Mouse (Mus musculus) heart, embryonic 15.5 days (tissue): ENCODE results near the gene Terf2ip. TPM values are rescaled to one million over a fixed set of nuclear protein-coding genes. Genes with fewer than 3 reads are reported as not detected.

Experiments used
- ATAC-seq: fragments of 200-750 bp; cut with Nextera tagmentation; replicated peaks from 2 replicates; pipeline ENCODE4 v1.8.0; 2017; ENCODE audit warnings: low read depth, moderate TSS enrichment; ENCODE audit not compliant: insufficient number of reproducible peaks, insufficient read depth, low FRiP score
- H3K27ac ChIP-seq: fragments of 300-500 bp; sonication (generic); 2 replicates; pipeline ENCODE4 v1.5.1; 2015; ENCODE audit warnings: mild to moderate bottlenecking, inconsistent platforms
- H3K27me3 ChIP-seq: fragments of 300-500 bp; sonication (generic); 2 replicates; pipeline ENCODE4 v1.6.1; 2015; ENCODE audit warnings: inconsistent platforms
- H3K36me3 ChIP-seq: fragments of 300-500 bp; sonication (generic); 2 replicates; pipeline ENCODE4 v1.6.1; 2015; ENCODE audit warnings: mild to moderate bottlenecking, inconsistent platforms
- H3K4me1 ChIP-seq: fragments of 300-500 bp; sonication (generic); replicated peaks from 2 replicates; pipeline ENCODE4 v1.6.1; 2015; ENCODE audit warnings: inconsistent platforms
- H3K4me2 ChIP-seq: fragments of 300-500 bp; sonication (generic); 2 replicates; pipeline ENCODE4 v1.6.1; 2015; ENCODE audit warnings: inconsistent platforms, mild to moderate bottlenecking, moderate library complexity
- H3K4me3 ChIP-seq: fragments of 300-500 bp; sonication (generic); 2 replicates; pipeline ENCODE4 v1.5.1; 2015; ENCODE audit warnings: mild to moderate bottlenecking, inconsistent platforms
- H3K9ac ChIP-seq: fragments of 300-500 bp; sonication (generic); 2 replicates; pipeline ENCODE4 v1.6.1; 2015; ENCODE audit warnings: mild to moderate bottlenecking, inconsistent platforms
- H3K9me3 ChIP-seq: fragments of 300-500 bp; sonication (generic); replicated peaks from 2 replicates; pipeline ENCODE4 v1.6.1; 2016; ENCODE audit warnings: inconsistent platforms
- WGBS: fragments of 180-500 bp; shearing (Covaris S2); methylation state at CpG from one replicate; pipeline ENCODE4 v1.1.7; 2015; ENCODE audit warnings: mixed read lengths; 5-methylcytosine and 5-hydroxymethylcytosine counted together
- polyA plus RNA-seq: library from polyadenylated mRNA; unstranded; fragments of >200 nt; fragmentation: Nextera tagmentation; extraction: Ambion mirVana; gene quantifications from 2 replicates; pipeline ENCODE4 v1.2.1, GENCODE M21; 2015

The Terf2ip gene
- polyA plus RNA-seq, 1 experiment from 2014 or later, result 15.6 TPM

DNA sequence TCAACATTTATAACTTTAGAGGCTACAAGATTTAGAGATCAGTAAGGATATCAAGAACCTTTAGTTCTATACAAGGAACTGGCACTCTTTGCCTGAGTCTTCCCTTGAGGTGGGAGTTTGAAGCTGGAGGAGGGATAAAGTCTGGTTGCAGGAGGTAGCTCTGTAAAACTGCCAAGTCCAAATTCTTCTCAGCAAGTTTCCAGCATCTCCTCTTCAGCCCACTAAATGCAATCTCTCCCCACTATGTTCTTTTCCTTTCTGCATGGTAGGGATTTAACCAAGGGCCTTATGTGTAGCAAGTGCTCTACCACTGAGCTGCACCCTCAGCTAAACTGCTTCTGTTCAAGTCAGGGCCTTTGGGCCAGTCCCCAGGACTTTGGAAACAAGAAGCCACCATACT is 43.3 kb downstream of the Terf2ip start:
- Histone ChIP-seq H3K9ac (no peak overlapping the region), H3K36me3 (no peaks in the 10 kb centered on the region), H3K4me3 (no peak overlapping the region), H3K4me1 (no peaks in the 10 kb centered on the region), H3K27ac (no peak overlapping the region), H3K4me2 (no peak overlapping the region), H3K27me3 (no peaks in the 10 kb centered on the region), H3K9me3 (no peaks in the 10 kb centered on the region)
- no peak for ATAC-seq

DNA sequence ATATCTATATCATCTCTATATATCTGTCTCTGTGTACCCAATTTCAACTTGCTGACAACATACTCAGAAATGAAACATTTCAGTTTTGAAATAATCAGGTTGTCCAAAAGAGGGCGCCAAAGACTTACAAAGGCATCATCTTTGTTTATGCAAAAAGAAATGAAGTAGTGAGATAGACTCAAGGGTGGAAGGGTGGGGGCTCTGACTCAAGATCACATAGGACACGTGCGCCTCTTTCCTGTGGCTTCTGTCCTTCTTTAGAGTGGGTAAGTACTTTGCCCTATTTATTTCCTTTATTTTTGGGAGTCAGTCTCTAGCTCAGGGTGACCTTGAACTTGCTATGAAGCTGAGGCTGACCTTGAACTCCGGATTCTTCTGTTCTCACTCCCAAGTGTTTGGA is 50.2 kb downstream of the Terf2ip start:
- Histone ChIP-seq H3K4me3 (no peak overlapping the region), H3K27ac (no peak overlapping the region), H3K4me1 (no peaks in the 10 kb centered on the region), H3K4me2 (no peak overlapping the region), H3K9ac (no peak overlapping the region), H3K27me3 (no peaks in the 10 kb centered on the region), H3K9me3 (no peaks in the 10 kb centered on the region), H3K36me3 (no peaks in the 10 kb centered on the region)
- WGBS, result 24% methylated on average over 4 of the region's 4 CpGs
- no peak for ATAC-seq

Other genes starting within 250 kb of the Terf2ip start
- gene Cfdp1, start 157.1 kb upstream of the Terf2ip start, polyA plus RNA-seq, result 117 and 122 TPM in 2 replicates
- gene Tmem170, start 134.6 kb upstream of the Terf2ip start, polyA plus RNA-seq, result 3.8 and 4.4 TPM in 2 replicates
- 0.23 and 1.1 TPM in 2 replicates for gene Chst5, start 101.0 kb upstream of the Terf2ip start, polyA plus RNA-seq
- 3.9 and 5.6 TPM in 2 replicates for gene Tmem231, start 77.5 kb upstream of the Terf2ip start, polyA plus RNA-seq
- 207 and 220 TPM in 2 replicates for gene Gabarapl2, start 70.7 kb upstream of the Terf2ip start, polyA plus RNA-seq
- 4.8 and 6.1 TPM in 2 replicates for gene Adat1, start 19.1 kb upstream of the Terf2ip start, polyA plus RNA-seq
- 114 and 131 TPM in 2 replicates for gene Kars, start 75 bp upstream of the Terf2ip start, polyA plus RNA-seq
- gene Gm6793, start 3.6 kb downstream of the Terf2ip start, polyA plus RNA-seq, result 0.33 and 0.66 TPM in 2 replicates